Mouse (Mus musculus) kidney, adult 2 months (tissue): ENCODE measurements around the gene Usp30.

ENCODE experiments used
- CTCF ChIP-seq: fragments of 200-500 bp; conservative IDR thresholded peaks from 2 replicates; pipeline ENCODE4 v1.5.1; 2011; ENCODE audit warnings: low read depth, mild to moderate bottlenecking, control low read depth, low read length, moderate library complexity, mixed read lengths; ENCODE audit not compliant: insufficient read depth, insufficient read length
- POLR2A ChIP-seq: fragments of 200-500 bp; IDR thresholded peaks from one replicate; pipeline ENCODE4 v1.6.1; 2011; ENCODE audit warnings: low read depth, low read length, control low read depth

- peak; percentile 63 for TF ChIP-seq CTCF
- no peak for TF ChIP-seq POLR2A
These were observed 68.9 kb downstream of the Usp30 start for GRCm38 (mm10) chr5:114134091-114134534.
